Mouse (Mus musculus) telencephalon, adult 2 months (tissue): ENCODE measurements at regions not wholly inside any gene's neighbourhood (a gene's known extent, or its start where the extent isn't known, plus 50 kb on each side); places are given as distances from the start of the nearest gene placed in this dataset.
A peak's percentile ranks its signal among the peaks of the same experiment; 100 is the strongest.
"Not testable (repeated sequence)": the region's sequence is repeated elsewhere in the genome, so short reads cannot be mapped to it uniquely, and the experiment has no call there.

Source experiments
- DNase-seq: peaks from one replicate; pipeline ENCODE4 v3.0.0-alpha.2; 2011; ENCODE audit warnings: low read depth, low spot score

- DNase-seq, result no peak
Measured at GRCm38 (mm10) chr1:80969927-80970326, 106.8 kb upstream of the Nyap2 start.

GRCm38 (mm10) chr1:80969194-80969593 is 107.6 kb upstream of the Nyap2 start:
- DNase-seq, result no peak

DNA sequence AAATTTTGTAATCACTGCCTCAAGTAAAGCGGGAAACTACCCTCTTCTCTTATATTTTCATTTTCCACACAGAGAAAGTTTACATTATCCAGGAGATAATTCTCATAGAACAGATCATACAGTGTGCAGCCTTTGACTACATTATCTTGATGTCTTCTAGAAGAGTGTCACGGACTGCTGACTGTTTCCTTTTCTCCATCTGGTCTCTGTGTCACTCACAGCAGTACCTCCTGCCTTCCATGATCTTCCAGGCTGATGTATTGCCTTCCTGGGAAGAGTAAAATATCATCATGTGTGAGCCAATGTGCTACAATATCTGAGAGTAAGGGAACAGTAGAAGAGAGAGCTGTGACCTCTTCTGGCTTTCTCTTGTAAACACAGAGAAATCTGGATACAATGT is 111.0 kb upstream of the Nyap2 start:
- no peak for DNase-seq

DNA sequence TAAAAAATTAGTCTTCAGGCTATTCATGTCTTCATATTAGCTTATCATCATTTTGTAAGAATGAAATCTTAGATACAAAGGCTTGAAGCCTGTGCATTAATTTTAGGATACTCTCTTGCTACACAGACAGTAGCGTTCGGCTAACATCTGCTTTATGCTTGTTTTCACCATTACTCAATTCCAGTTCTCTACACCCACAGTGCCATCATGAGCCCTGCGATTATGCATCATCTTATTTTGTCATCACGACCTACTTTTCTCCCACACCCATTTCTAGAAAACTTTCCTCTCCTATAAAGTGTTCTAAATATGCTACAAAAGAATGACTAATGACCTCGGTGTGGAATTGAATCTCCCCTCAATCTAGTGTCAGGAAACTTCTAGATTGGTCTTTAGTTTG is 112.4 kb upstream of the Nyap2 start:
- DNase-seq, result peak; percentile 40

- peak; percentile 21 for DNase-seq
Measured at GRCm38 (mm10) chr1:80963838-80964237, 112.9 kb upstream of the Nyap2 start.

DNA sequence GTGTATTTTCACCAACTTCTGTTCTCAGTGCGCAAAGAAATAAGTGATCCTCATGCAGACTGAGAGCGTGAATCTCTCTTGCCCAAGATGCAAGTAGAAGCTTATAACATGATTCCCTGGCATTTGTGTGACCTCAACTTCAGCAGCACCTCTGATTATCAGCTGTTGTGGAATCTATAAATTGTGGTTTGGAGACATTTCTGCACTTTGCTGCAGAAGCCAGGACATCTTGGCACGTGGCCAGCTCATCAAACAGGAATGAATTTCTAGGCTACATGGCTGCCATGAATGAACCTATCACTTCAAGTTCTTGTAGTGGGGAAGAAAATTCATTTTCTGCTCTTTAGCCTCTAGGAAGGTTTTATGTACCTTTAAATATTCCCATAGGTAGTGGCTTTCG is 126.3 kb upstream of the Nyap2 start:
- DNase-seq, result no peak

GRCm38 (mm10) chr1:80946049-80946448 is 130.7 kb upstream of the Nyap2 start:
- not testable (repeated sequence) for DNase-seq

DNA sequence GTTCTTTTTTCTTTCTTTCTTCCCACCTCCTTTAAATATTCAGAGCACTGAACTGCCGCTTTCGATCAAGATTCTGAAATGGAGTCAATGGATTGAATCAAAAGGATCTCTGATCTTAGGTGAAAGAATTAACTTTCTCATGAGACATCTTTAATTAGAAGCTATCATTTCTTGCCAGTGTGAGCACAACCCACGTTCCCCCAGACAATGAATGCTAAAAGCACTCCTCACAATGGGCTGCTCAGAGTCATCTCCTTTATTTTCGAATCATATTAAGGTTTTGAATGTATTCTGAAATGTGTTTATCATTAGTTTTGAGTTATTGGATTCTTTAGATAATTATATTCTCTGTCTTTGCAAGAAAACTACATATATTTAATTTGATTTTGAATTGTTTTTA is 137.4 kb upstream of the Nyap2 start:
- no peak for DNase-seq

- no peak for DNase-seq
Measured at GRCm38 (mm10) chr1:80899281-80899680, 141.0 kb upstream of the Dock10 start.

GRCm38 (mm10) chr1:80874140-80874849 is 116.0 kb upstream of the Dock10 start:
- no peak for DNase-seq

DNA sequence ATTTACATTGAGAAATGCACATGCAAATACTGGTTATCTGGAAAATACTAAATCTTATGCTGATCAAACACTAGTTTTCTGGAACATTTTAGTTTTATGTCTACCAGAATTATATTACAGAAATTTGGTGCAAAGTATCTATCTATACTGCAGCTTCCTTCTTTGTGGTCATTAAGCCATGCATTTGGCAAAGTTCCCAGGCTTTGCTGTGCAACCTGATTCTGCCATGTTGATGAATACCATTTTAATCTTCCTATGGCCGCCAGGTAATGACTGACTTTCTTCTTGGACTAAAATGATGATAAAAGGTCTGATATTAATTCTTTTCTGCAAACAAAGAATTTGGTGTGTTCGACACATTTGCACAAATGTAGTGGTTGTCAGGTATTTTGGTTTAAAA is 115.3 kb upstream of the Dock10 start:
- DNase-seq, result no peak

DNA sequence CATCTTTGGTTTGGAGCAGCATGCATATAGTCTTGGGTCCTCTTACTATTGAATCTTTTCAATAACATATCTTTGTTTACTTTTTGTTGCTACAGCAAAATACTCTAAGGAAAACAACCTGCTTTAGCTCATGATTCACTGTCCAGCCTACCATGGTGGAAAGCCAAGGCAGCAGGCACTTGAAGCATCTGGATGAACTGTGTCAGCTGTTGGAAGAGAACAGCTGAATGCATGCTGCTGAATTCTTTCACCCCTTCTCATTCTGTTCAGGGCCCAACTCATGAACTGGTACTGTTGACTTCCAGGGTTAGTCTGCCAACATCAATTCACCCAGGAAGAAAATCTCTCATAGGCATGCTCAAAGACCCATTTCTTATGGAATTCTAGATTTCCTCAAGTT is 110.5 kb upstream of the Dock10 start:
- no peak for DNase-seq

DNA sequence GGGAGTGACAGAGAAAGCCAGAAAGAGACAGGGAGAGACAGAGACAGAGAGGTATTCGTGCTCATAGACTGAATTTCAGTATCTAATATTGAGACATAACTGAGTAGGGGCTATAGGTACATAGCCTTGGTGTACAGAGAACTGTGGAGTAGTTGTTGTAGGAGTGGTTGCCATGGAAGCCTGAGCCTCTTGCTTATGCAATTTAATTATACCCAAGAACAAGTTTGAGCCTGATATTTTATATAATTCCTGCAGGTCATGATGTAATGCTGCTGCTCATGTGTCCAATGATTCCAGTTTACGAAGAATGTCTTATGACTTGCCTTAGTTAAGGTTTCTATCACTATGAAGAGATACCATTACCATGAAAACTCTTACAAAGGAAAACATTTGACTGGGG is 98.7 kb upstream of the Dock10 start:
- no peak for DNase-seq

GRCm38 (mm10) chr1:80854945-80855656 is 96.8 kb upstream of the Dock10 start:
- DNase-seq, result no peak

DNA sequence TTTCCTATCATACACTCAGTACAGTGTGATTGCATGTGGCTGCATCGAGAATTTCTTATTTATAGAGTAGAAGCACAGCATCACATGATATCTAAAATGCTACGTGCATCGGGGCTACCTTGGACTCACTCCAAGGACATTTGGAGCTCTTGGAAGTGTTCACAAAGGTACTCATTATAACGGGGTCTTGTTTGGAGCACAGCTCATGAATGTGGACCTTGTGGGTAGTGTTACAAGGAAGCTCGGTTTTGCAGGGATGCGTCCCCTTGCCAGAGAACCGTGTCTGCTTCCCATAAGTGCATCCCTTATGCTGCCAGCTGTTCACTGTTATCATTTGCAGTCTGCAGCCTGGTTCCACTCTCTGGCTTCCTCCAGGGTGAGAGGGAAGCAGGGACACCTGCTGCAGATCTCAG is 96.0 kb upstream of the Dock10 start:
- DNase-seq, result peak; percentile 74

DNA sequence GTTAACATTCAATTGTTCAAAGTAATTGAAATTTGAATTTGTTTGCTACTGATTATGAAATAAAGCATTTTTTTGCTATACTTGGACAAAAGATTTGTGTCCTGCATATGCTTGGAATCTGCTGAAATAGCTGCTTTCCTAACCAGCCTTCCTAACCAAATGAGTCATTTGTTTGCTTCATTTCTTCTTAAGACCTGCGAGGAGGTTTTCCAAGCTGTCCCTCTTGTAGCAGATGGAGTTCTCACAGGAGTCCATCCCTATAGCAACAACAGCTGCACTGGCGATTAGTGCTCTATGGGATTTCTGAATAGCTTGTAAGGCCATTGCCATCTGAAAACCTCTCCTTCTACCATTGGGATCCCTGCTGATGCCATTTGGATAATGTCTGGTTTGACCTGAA is 94.4 kb upstream of the Dock10 start:
- DNase-seq, result peak; percentile 64

GRCm38 (mm10) chr1:80830196-80830794 is 72.0 kb upstream of the Dock10 start:
- no peak for DNase-seq

DNA sequence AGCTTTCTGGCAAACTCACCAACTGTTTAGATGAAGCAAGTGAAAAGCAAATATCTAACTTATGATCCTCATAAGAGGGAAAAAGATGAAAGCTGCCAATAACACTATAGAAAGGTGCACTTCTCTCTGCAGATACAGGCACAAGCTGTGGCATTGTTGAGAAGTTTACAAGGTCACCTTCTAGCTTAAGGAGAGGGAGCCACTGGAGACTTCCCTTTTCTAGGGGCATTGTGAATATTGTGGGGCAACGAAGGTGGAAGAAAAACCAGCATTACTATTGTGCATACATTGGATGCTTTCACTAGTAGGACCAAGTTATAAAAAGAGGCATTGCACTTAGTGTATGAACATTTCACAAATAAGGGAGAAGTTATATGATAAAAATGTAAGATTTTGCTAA is 68.1 kb upstream of the Dock10 start:
- no peak for DNase-seq

DNA sequence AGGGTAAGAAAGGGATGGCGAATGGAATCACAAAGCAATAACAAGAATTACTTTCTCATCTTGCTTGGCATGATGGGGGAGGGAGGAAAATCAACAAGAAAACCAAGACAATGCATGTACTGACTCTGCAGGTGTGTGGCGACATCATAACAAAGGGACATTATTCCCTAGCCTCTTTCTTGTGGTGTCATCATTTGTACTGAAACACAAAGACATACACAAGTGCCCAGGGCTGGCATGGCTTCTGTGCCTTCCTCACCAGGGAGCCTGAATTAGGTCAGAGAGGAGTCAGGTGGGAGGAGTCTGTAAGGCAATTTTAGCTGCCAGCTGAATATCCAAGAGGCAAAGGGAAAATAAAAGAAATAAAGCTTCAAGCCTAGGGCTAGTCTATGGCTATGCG is 65.6 kb upstream of the Dock10 start:
- peak; percentile 78 for DNase-seq

DNA sequence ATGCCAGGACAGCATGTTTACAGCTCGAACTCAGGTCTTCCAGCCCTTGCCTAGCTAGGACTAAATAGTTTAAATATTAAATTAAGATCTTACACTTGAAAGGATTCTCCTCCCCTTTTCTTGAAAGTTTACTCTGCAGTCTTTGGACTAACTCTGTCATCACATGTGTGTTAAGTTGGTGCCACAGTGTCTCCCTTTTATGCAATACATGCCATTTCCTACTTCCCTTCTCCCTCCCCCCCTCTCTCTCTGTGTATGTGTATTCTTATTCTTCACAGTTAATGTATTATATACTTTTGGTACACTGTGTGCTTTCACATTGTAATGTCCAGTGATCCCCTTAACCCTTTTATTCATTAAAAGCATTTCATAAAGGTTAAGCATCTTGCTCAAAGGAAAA is 63.9 kb upstream of the Dock10 start:
- no peak for DNase-seq

GRCm38 (mm10) chr1:80812906-80813305 is 54.6 kb upstream of the Dock10 start:
- DNase-seq, result no peak
